Mouse (Mus musculus): Measurements from ENCODE around the gene Nudt16l1.

The Nudt16l1 gene

DNA sequence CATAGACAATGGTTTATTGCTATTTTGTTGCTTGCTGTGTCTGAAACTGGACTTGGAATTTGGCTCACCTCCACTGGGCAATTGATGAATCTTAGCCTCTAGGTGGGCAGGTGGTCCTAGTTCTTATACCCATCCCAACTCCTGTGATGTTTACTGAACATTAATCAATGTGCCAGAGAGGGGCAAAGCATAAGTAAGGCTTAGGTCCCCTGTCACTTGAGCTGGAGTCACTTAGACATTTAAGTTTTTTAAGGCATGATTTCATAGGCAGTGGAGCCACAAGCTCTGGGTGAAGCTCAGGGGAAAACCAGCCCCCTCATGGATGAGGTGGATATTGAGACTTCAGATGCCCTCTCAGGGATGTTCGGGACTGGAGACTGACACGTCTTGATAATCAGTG is at the start of gene Nudt16l1:
Gene Nudt16l1, plus strand, starts transcription at position 301 of the 400 bp plus-strand sequence.
- DNase-seq (ENCODE audit: extremely low spot score, low read depth, low spot score) = peak; percentile 12

- no peak for DNase-seq (ENCODE audit: extremely low spot score, low read depth, low spot score)
Observed at GRCm38 (mm10) chr16:4890201-4890709, 48.3 kb upstream of the Nudt16l1 start.

DNA sequence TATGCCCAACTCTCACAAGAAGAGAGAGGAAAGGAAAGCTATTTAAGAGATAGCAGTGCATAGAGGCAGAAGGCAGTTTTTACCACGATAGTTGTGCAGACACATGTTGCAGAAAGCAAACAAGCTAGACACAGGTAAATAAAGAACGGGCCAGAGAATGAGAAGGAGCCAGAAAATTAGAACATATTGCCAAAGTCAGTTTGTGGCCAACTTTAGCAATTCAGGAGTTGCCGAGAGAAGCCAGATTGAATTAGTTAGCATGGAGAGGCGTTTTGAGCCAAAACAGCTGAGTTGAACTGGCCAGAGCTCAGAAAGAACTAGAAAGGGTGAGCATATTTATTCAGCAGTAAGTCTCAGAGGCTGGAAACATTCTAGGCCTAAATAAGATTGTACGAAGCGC is 46.4 kb upstream of the Nudt16l1 start:
- DNase-seq (ENCODE audit: extremely low spot score, low read depth, low spot score) = no peak

GRCm38 (mm10) chr16:4894201-4894908 is 44.2 kb upstream of the Nudt16l1 start:
- no peak for DNase-seq (ENCODE audit: extremely low spot score, low read depth, low spot score)

- DNase-seq (ENCODE audit: extremely low spot score, low read depth, low spot score) = no peak
Observed at GRCm38 (mm10) chr16:4896249-4897027, 42.1 kb upstream of the Nudt16l1 start.

DNA sequence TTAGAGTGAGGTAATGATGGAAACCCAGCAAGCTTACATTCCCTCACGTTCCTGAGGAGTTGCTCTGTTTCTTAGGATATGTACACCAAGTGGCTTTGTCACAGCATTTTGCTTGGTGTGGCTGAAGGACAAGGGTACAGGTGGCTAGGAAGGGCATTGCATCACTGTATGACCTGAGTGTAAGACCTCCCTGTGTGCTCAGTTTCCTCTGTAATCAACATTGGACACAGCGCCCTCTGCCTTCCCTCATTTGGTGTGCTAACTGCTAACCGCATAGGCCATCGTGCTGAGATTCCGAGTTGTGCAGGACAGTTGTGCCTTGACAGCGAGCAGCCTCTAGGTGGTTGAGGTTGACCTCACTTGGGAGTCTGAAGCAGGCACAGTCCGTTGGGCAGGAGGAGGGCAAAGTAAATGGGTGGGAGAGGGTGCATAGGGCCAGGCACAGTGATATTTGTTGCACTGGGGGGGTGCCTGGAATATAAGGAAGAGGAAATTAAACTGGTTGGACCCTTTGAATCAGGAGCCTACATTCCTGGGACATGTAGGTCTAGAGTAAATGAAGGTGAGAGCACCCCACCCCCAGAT is 41.3 kb upstream of the Nudt16l1 start:
- DNase-seq (ENCODE audit: extremely low spot score, low read depth, low spot score) = no peak

GRCm38 (mm10) chr16:4898881-4899280 is 39.7 kb upstream of the Nudt16l1 start:
- no peak for DNase-seq (ENCODE audit: extremely low spot score, low read depth, low spot score)

DNA sequence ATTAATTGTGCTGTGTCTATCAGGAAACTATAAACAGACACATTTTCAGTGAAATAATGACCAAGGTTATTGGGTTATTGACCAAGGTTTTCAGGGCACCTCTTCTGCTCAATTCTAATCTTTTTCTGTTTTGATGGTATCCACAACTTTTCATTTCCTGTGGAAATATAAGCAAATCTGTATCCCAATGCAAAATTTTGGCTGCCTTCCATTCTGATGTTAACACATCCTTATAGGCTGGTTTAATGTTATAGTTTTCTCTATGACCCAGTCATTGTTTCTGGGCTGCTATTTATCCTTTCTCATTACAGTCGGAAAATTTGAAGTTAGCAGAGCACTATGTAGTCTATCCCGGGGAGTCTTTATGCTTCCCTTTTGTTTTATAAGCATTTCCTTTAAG is 38.9 kb upstream of the Nudt16l1 start:
- no peak for DNase-seq (ENCODE audit: extremely low spot score, low read depth, low spot score)

GRCm38 (mm10) chr16:4901167-4901566 is 37.4 kb upstream of the Nudt16l1 start:
- no peak for DNase-seq (ENCODE audit: extremely low spot score, low read depth, low spot score)

GRCm38 (mm10) chr16:4902390-4902789 is 36.2 kb upstream of the Nudt16l1 start:
- DNase-seq (ENCODE audit: extremely low spot score, low read depth, low spot score) = no peak

- DNase-seq (ENCODE audit: extremely low spot score, low read depth, low spot score) = no peak
Observed at GRCm38 (mm10) chr16:4903491-4904102, 35.0 kb upstream of the Nudt16l1 start.

DNA sequence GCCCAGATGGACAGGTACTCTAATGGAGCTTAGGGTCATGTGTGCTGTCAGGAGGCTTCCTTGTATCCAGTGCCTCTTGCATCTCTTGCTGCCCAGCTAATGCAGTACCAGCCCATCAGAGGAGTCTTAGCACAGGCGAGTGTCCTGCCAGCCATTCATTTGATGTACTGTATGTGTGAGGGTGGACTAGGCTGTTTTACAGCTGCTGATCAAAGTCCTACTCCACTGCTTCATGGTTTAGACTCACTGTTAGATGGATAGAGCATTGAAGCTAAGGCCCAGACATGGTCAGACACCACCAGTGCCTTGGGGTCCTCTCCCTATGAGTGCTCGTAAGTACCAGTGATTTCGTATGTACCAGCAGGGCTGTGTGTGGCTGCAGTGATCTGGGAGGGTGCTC is 33.7 kb upstream of the Nudt16l1 start:
- DNase-seq (ENCODE audit: extremely low spot score, low read depth, low spot score) = no peak

DNA sequence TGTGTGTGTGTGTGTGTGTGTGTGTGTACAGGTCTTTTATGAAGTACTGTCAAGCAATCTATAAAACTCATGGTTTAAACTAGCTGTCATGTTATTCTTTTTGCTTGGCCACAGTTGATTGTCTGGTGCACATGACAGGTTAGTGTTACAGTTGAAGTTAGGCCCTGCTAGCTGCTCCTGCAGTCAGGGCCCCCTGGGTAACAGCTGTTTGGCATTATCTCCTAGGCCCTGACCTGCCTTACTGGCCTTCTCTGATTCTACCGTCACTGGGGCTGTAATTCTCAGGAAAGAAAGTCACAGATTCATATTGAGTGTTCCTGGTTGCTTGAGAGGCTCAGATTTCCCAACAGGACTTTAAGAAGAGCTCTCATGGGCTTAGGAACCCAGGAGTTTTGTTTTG is 33.0 kb upstream of the Nudt16l1 start:
- no peak for DNase-seq (ENCODE audit: extremely low spot score, low read depth, low spot score)

DNA sequence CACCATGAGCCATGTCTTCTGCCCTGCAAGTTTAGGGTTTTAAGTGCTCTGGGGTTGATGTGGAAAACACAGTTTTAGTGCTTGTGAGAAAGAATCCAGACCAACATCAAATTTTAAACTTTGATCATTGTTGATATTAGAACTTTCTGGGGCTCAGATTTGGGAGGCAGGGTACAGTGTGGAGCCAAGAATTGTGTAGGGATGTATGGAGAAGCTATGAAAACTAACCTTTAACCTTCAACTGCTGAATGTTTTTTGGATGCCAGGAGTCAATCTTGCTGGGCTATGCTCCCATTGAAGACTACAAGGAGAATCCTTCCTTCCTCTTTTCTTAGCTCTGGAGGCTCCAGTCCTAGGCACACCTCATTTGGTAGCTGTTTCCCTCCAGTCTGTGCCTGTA is 32.0 kb upstream of the Nudt16l1 start:
- no peak for DNase-seq (ENCODE audit: extremely low spot score, low read depth, low spot score)

- DNase-seq (ENCODE audit: extremely low spot score, low read depth, low spot score) = no peak
Observed at GRCm38 (mm10) chr16:4907386-4907785, 31.2 kb upstream of the Nudt16l1 start.

DNA sequence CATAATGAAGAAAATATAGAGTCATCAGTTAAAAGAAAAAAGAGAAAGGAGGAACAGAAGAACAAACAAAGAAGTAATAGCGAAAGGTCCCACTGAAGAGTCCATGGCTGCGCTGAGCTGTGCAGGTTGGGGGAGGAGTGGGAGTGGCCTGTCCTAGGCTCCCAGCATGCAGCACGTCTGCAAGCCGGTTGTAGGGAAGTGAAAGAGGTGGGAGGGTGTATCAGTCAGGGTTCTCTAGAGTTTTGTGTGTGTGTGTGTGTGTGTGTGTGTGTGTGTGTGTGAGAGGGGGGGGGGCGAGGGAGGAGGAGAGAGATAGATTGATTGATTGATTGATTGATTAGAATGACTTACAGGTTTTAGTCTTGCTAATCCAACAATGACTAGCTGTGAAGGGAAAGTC is 30.6 kb upstream of the Nudt16l1 start:
- no peak for DNase-seq (ENCODE audit: extremely low spot score, low read depth, low spot score)

GRCm38 (mm10) chr16:4909745-4910144 is 28.8 kb upstream of the Nudt16l1 start:
- no peak for DNase-seq (ENCODE audit: extremely low spot score, low read depth, low spot score)

DNA sequence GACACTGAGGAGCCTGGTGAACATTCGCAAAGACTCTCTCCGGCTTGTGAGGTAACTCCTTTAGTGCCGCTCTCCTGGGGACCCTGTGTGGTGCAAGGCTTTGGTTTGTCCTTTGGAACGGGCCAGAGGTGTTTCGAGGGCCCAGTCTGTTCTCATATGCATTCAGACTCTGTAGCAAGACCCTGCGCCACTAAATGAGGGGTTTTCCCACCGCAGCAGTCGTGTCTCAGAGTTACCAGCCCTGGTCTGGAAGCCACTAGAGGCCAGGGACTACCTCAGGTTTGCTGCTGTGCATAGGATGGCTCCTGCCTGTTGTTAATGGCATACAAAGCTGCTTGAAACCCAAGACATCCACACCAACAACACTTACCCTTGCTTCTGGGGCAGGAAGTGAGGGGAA is 27.8 kb upstream of the Nudt16l1 start:
- DNase-seq (ENCODE audit: extremely low spot score, low read depth, low spot score) = no peak

DNA sequence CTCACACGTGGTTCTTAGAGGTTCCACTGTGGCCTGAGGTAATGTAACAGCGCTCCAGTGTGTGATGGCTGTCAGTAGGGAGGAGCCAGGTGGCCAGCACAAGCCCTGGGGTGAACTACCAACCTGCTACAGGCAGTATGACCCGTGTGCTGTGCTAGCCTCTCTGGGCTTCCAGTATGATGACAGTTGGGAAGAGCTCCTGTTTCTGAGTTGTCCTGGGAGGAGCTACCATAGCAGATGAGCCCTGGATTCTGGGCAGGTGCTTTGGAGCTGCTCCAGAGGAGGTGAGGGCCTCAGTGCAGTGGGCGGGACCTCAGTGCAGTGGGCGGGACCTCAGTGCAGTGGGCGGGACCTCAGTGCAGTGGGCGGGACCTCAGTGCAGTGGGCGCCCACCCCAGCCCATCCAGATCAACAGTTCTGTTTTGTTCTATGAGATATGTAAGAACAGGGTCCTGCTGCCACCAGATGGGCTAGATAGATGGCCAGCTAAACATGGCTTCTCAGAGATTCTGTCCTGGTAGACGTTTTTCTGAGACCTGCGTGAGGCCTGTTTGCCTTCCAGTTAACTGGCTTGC is 26.4 kb upstream of the Nudt16l1 start:
- DNase-seq (ENCODE audit: extremely low spot score, low read depth, low spot score) = no peak

DNA sequence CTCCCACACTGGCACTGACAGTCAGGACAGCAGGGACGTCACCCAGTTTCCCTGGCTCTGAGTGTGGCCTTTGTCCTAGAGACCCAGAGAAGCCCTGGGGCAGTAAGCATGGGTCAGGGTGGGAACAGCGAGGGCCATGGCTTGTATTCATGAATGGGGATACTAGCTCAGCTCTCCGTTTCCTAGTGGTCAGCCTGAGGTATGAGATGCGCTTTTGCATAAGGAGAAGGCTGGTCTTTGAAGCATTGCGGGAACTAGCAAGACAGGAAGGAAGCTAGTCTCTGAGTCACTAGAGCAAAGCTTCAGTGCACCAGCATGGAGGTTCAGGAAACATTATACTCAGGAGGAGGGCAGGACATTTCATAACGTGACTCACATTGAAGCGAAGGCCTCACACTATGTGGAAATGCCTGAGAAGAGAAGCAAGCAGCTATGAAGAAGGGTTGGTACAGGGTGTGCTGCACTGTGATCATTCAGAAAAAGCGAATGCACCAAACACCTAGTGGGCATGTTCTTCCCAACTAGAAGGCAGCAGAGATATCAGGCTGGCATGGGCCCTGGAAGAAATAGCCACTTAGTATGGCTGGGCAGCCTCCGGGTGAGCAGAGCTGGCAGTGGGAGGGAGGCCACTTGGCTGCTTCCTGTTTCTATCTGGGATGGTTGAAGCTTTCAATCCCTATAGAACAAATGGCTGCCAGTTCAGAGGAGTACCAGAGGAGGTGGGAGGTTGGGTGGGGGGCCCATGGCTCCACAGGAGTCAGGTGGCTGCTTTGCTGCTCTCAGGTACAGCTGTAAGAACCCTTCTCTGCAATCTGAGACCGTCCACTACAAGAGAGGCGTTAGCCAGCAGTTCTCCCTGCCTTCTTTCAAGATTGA is 25.4 kb upstream of the Nudt16l1 start:
- no peak for DNase-seq (ENCODE audit: extremely low spot score, low read depth, low spot score)
